Mouse (Mus musculus) megakaryocyte, embryonic 14.5 days (primary cell): ENCODE results near the gene Pigg.

ENCODE experiments used
- FLI1 ChIP-seq: IDR thresholded peaks from 2 replicates; pipeline ENCODE4 v1.6.1; 2012; ENCODE audit warnings: low read length, inconsistent platforms, mixed read lengths
- GATA1 ChIP-seq: IDR thresholded peaks from 3 replicates; pipeline ENCODE4 v1.6.1; 2012; ENCODE audit warnings: mixed read lengths, low read length, inconsistent platforms, borderline replicate concordance

GRCm38 (mm10) chr5:108388201-108388600 is 75.8 kb downstream of the Pigg start, which contains the start of gene Pde6b:
- TF ChIP-seq GATA1 (no peak), FLI1 (no peak)
